Mouse (Mus musculus): ENCODE data around the gene Dlg2. TPM values are rescaled to one million over a fixed set of nuclear protein-coding genes. Genes with fewer than 3 reads are reported as not detected.
A peak's percentile ranks its signal among the peaks of the same experiment; 100 is the strongest.

Gene Dlg2
- polyA plus RNA-seq, 1 experiment: 89.8 TPM

DNA sequence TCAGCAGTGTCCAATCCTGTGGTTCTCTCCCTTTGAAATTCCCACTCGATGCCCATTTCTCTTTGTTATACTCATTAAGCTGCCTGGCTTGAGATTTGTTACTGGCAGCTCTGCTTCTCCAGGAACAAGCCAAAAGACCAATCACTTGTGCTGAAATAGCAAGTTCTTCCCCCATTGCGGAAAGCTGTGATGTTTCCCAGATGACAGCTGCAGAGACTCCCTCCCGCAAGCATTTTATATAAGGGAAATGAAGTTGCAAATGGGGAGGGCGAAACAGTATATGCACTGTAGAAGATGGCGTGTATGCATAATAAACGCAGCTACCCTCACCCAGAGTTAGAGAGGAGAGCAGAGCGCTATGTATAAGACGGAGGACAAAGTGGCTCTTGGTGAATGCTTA lies 1417.5 kb downstream of the Dlg2 start:
- TF ChIP-seq CTCF (IDR thresholded peaks at IDR 0.05; ENCODE audit: borderline replicate concordance, insufficient read depth, low read depth, low read length) (no peak), POLR2A (IDR thresholded peaks at IDR 0.05; ENCODE audit: borderline replicate concordance, insufficient read depth, low read length) (no peak)
- no peak overlapping the region for H3K27ac ChIP-seq (ENCODE audit: insufficient read depth, low read length)
- no peak overlapping the region for H3K4me3 ChIP-seq (replicated peaks; ENCODE audit: insufficient read depth, low read depth, low read length)
- no peak for DNase-seq
- H3K27me3 ChIP-seq (ENCODE audit: control insufficient read depth, insufficient read depth, low read length): no peaks in the 10 kb centered on the region
- no peaks in the 10 kb centered on the region for H3K4me1 ChIP-seq (ENCODE audit: control insufficient read depth, insufficient read depth, low read length)
- 55% methylated on average over 8 of the region's 8 CpGs for WGBS

DNA sequence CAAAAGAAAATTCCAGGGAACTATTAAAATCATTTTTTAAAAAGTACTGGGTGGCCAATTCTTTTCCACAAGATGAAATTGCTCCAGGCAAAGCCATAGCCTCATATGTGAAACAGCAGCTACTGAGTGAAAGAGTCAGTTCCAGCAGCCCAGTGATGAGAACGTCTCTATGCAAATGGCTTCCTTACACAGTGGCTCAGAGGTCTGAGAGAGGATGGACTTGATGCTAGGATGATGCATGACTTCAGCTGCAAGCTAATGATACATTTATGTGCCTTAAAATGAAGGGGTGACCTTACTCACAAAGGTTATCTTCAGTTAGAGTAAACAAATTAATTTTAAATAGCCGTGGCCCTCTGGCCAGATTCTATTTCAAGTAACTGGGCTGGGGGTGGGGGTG lies 1420.5 kb downstream of the Dlg2 start:
- Histone ChIP-seq H3K4me3 (replicated peaks; ENCODE audit: insufficient read depth, low read depth, low read length) (no peak overlapping the region), H3K27ac (ENCODE audit: insufficient read depth, low read length) (no peak overlapping the region), H3K27me3 (ENCODE audit: control insufficient read depth, insufficient read depth, low read length) (no peaks in the 10 kb centered on the region), H3K4me1 (ENCODE audit: control insufficient read depth, insufficient read depth, low read length) (no peaks in the 10 kb centered on the region)
- peak in 1 of 2 experiments; percentile 3 for DNase-seq
- WGBS: 44% methylated on average over 2 of the region's 2 CpGs
- no peak for TF ChIP-seq CTCF (IDR thresholded peaks at IDR 0.05; ENCODE audit: borderline replicate concordance, insufficient read depth, low read depth, low read length)
- no peak for TF ChIP-seq POLR2A (IDR thresholded peaks at IDR 0.05; ENCODE audit: borderline replicate concordance, insufficient read depth, low read length)

DNA sequence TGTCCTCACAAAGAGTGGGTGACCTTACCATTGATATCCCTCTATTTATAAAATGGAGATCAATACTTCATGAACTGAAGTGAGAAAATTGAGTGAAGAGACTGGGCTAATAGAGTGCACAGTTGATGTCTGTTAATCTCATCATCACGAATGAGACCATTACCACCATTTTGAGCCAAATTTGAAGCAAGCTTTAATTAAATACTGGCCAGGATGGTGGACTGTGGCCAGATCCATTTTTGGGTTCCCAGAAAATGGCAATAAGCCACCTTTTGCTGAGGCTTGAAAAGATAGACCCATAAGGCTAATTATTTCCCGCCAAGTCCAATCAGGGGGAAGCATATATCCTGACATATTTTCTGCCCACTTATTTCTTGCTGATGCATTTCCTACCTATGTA lies 1421.0 kb downstream of the Dlg2 start:
- Histone ChIP-seq H3K27me3 (ENCODE audit: control insufficient read depth, insufficient read depth, low read length) (no peaks in the 10 kb centered on the region), H3K4me3 (replicated peaks; ENCODE audit: insufficient read depth, low read depth, low read length) (no peak overlapping the region), H3K27ac (ENCODE audit: insufficient read depth, low read length) (no peak overlapping the region), H3K4me1 (ENCODE audit: control insufficient read depth, insufficient read depth, low read length) (no peaks in the 10 kb centered on the region)
- WGBS: 16% methylated on average over 2 of the region's 2 CpGs
- TF ChIP-seq CTCF (IDR thresholded peaks at IDR 0.05; ENCODE audit: borderline replicate concordance, insufficient read depth, low read depth, low read length): no peak
- TF ChIP-seq POLR2A (IDR thresholded peaks at IDR 0.05; ENCODE audit: borderline replicate concordance, insufficient read depth, low read length): no peak
- peak in 1 of 2 experiments; percentile 9 for DNase-seq

DNA sequence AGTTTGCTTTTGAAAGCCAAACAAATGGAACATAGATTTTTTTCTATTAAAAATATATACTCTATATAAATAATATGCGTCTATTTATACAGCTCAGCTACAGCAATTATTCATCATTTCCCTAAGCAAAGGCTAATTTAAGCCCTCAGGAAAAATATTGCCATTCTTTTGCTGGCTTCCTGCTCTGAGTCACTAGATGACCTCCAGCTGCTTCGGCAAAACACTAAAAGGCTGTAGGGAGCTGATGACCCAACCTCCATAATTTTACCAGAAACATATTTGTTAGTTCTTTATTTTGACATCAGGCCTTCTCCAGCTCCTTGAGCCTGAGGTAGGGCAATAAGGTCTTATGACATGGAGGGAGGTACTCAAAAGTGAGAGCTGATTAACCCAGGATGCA lies 1426.0 kb downstream of the Dlg2 start:
- H3K4me3 ChIP-seq (replicated peaks; ENCODE audit: insufficient read depth, low read depth, low read length): no peak overlapping the region
- no peak for DNase-seq
- H3K27ac ChIP-seq (ENCODE audit: insufficient read depth, low read length): no peak overlapping the region
- no peaks in the 10 kb centered on the region for H3K27me3 ChIP-seq (ENCODE audit: control insufficient read depth, insufficient read depth, low read length)
- TF ChIP-seq CTCF (IDR thresholded peaks at IDR 0.05; ENCODE audit: borderline replicate concordance, insufficient read depth, low read depth, low read length) (no peak), POLR2A (IDR thresholded peaks at IDR 0.05; ENCODE audit: borderline replicate concordance, insufficient read depth, low read length) (no peak)
- H3K4me1 ChIP-seq (ENCODE audit: control insufficient read depth, insufficient read depth, low read length): no peaks in the 10 kb centered on the region
- 85% methylated on average over 2 of the region's 2 CpGs for WGBS

DNA sequence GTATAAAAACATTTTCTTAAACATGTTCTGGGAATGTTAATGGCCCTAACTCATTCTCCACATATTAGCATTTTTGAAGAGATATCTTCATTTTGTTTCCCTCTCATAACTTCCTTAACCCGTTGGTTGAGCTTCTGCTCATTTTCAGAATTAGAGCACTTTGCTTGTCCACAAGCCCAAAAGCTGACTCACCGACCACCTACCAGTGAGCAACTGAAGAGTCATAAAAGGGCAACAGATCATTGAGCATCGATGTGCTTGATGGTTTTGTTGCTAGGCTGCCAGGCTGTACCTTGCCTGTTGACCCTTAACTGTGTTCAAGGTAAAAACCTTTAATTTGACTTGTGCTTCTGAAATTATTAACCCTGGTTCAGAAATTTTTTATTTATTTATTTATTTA lies 1440.3 kb downstream of the Dlg2 start:
- 31% methylated on average over 3 of the region's 3 CpGs for WGBS
- H3K27ac ChIP-seq (ENCODE audit: insufficient read depth, low read length): no peak overlapping the region
- peak in 1 of 2 experiments; percentile 5 for DNase-seq
- H3K27me3 ChIP-seq (ENCODE audit: control insufficient read depth, insufficient read depth, low read length): no peaks in the 10 kb centered on the region
- no peak overlapping the region for H3K4me3 ChIP-seq (replicated peaks; ENCODE audit: insufficient read depth, low read depth, low read length)
- H3K4me1 ChIP-seq (ENCODE audit: control insufficient read depth, insufficient read depth, low read length): no peaks in the 10 kb centered on the region
- TF ChIP-seq POLR2A (IDR thresholded peaks at IDR 0.05; ENCODE audit: borderline replicate concordance, insufficient read depth, low read length) (no peak), CTCF (IDR thresholded peaks at IDR 0.05; ENCODE audit: borderline replicate concordance, insufficient read depth, low read depth, low read length) (no peak)

DNA sequence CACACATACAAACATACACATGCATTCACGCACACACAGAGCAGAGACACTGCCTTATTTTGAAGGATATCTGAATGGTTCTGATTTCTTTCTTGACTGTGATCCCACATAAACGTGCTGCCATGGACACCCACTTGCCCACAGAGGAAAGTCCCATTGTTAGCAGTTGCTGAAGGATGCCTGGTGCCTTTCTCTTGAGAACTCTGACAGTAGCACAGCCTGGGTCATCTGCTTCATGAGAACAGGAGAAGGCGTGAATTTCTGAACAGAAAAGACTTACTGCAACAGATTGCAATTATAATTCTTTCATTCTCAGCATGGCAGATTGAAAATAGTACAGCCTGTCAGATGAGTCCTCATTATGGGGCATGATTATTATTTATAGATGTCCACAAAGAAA lies 1442.6 kb downstream of the Dlg2 start:
- H3K27ac ChIP-seq (ENCODE audit: insufficient read depth, low read length): no peak overlapping the region
- 68% methylated on average over 3 of the region's 3 CpGs for WGBS
- H3K27me3 ChIP-seq (ENCODE audit: control insufficient read depth, insufficient read depth, low read length): no peaks in the 10 kb centered on the region
- TF ChIP-seq CTCF (IDR thresholded peaks at IDR 0.05; ENCODE audit: borderline replicate concordance, insufficient read depth, low read depth, low read length) (no peak), POLR2A (IDR thresholded peaks at IDR 0.05; ENCODE audit: borderline replicate concordance, insufficient read depth, low read length) (no peak)
- no peaks in the 10 kb centered on the region for H3K4me1 ChIP-seq (ENCODE audit: control insufficient read depth, insufficient read depth, low read length)
- no peak overlapping the region for H3K4me3 ChIP-seq (replicated peaks; ENCODE audit: insufficient read depth, low read depth, low read length)
- DNase-seq: no peak

DNA sequence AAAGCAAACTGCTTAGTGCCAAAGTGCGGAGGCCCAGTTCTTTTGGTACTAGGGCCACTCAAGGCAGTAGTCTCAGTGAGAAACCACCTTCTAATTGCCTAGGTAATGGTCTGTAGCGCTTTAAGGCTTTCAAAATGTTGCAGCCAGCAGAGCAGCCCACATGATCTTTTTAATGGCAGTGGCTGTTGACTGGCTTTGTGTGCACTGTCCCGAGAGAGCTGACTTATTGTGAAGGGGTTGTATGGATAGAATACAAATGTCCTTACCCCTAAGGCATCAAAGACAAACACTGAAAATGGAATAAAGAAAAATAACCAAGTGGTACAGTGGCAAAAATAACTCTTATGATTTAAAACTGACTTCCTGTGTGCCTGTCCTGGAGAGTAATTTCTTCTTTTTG lies 1443.3 kb downstream of the Dlg2 start:
- TF ChIP-seq CTCF (IDR thresholded peaks at IDR 0.05; ENCODE audit: borderline replicate concordance, insufficient read depth, low read depth, low read length) (no peak), POLR2A (IDR thresholded peaks at IDR 0.05; ENCODE audit: borderline replicate concordance, insufficient read depth, low read length) (no peak)
- Histone ChIP-seq H3K4me1 (ENCODE audit: control insufficient read depth, insufficient read depth, low read length) (no peaks in the 10 kb centered on the region), H3K4me3 (replicated peaks; ENCODE audit: insufficient read depth, low read depth, low read length) (no peak overlapping the region), H3K27me3 (ENCODE audit: control insufficient read depth, insufficient read depth, low read length) (no peaks in the 10 kb centered on the region), H3K27ac (ENCODE audit: insufficient read depth, low read length) (no peak overlapping the region)
- 80% methylated on average over 3 of the region's 3 CpGs for WGBS
- DNase-seq: no peak

DNA sequence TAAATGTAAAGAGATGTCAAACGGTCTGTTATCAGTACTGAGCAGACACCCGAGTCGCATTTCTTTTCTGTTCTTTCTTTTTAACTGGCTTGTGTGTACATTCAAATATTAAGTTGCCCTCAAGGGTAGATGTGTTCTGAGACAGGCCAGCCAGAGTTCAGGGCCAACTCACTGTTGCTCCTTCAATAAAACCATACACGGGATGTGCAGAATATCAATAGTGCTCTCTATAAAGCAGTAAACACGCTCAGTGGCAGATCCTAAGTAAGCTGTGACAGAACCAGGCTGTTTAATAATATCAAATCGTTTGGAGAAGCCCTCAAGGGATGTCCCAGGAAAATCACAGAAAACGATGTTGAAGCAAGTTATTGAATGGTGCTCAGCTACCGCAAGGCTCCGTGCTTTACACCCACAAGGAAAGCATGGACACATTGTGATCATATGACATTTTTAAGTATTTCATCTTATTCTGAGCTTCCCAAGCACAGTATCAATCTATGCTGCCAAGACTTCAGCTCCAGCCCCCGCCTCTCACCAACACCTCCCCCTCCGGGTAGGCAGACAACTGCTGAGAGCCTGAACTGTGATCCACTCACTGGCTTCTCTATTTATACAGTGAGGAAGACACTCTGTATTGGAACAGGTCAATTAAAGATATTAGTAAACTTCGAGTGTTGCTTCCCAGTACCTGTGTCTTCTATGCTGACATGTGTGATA lies 1458.6 kb downstream of the Dlg2 start:
- no peak overlapping the region for H3K4me3 ChIP-seq (replicated peaks; ENCODE audit: insufficient read depth, low read depth, low read length)
- 59% methylated on average over 12 of the region's 12 CpGs for WGBS
- H3K27ac ChIP-seq (ENCODE audit: insufficient read depth, low read length): no peak overlapping the region
- no peak for DNase-seq
- TF ChIP-seq CTCF (IDR thresholded peaks at IDR 0.05; ENCODE audit: borderline replicate concordance, insufficient read depth, low read depth, low read length) (no peak), POLR2A (IDR thresholded peaks at IDR 0.05; ENCODE audit: borderline replicate concordance, insufficient read depth, low read length) (no peak)
- no peaks in the 10 kb centered on the region for H3K4me1 ChIP-seq (ENCODE audit: control insufficient read depth, insufficient read depth, low read length)
- no peaks in the 10 kb centered on the region for H3K27me3 ChIP-seq (ENCODE audit: control insufficient read depth, insufficient read depth, low read length)
